Mouse (Mus musculus) forebrain, embryonic 10.5 days (tissue): ENCODE measurements around the gene Gm49387. TPM values are rescaled to one million over a fixed set of nuclear protein-coding genes. Genes with fewer than 3 reads are reported as not detected.

Experiments used
- DNase-seq: peaks from one replicate; pipeline ENCODE4 v3.0.0-alpha.2; 2017; ENCODE audit warnings: low spot score; ENCODE audit errors: extremely low spot score
- H3K27ac ChIP-seq: fragments of 300-500 bp; sonication (generic); 2 replicates; pipeline ENCODE4 v1.5.1; 2016; ENCODE audit warnings: mild to moderate bottlenecking
- H3K27me3 ChIP-seq: fragments of 300-500 bp; sonication (generic); 2 replicates; pipeline ENCODE4 v1.6.1; 2016; ENCODE audit warnings: mild to moderate bottlenecking; ENCODE audit not compliant: poor library complexity, severe bottlenecking
- H3K36me3 ChIP-seq: fragments of 300-500 bp; sonication (generic); replicated peaks from 2 replicates; pipeline ENCODE4 v1.6.1; 2016; ENCODE audit warnings: mild to moderate bottlenecking, moderate library complexity
- H3K4me1 ChIP-seq: fragments of 300-500 bp; sonication (generic); 2 replicates; pipeline ENCODE4 v1.6.1; 2016
- H3K4me3 ChIP-seq: fragments of 300-500 bp; sonication (generic); 2 replicates; pipeline ENCODE4 v1.5.1; 2016; ENCODE audit warnings: mild to moderate bottlenecking, moderate library complexity
- H3K9me3 ChIP-seq: fragments of 300-500 bp; sonication (generic); 2 replicates; pipeline ENCODE4 v1.6.1; 2016; ENCODE audit warnings: mild to moderate bottlenecking, moderate library complexity
- WGBS: fragments of 180-500 bp; shearing (Covaris S2); methylation state at CpG from one replicate; pipeline ENCODE4 v1.1.7; 2016; 5-methylcytosine and 5-hydroxymethylcytosine counted together
- polyA plus RNA-seq: library from polyadenylated mRNA; unstranded; fragments of >200 nt; fragmentation: Nextera tagmentation; extraction: Ambion mirVana; gene quantifications from 2 replicates; pipeline ENCODE4 v1.2.1, GENCODE M21; 2016

Gene Gm49387
- polyA plus RNA-seq, 1 experiment from 2014 or later = 0.10 TPM

- Histone ChIP-seq H3K27me3 (no peaks in the 10 kb centered on the region), H3K36me3 (peaks cover 67% of the 10 kb centered on the region), H3K4me1 (no peaks in the 10 kb centered on the region), H3K4me3 (no peak overlapping the region), H3K9me3 (peaks cover 7% of the 10 kb centered on the region; the same call in 1 of the 2 replicates), H3K27ac (no peak overlapping the region)
- DNase-seq = no peak
- 93% methylated on average over 3 of the region's 3 CpGs for WGBS
Observed at GRCm38 (mm10) chr14:31510322-31510721, 130.4 kb downstream of the Gm49387 start.

- H3K4me1 ChIP-seq = no peaks in the 10 kb centered on the region
- no peaks in the 10 kb centered on the region for H3K27me3 ChIP-seq
- peaks cover 71% of the 10 kb centered on the region for H3K36me3 ChIP-seq
- DNase-seq = no peak
- H3K9me3 ChIP-seq = peaks cover 7% of the 10 kb centered on the region; the same call in 1 of the 2 replicates
- H3K4me3 ChIP-seq = no peak overlapping the region
- WGBS = 95% methylated on average over 2 of the region's 2 CpGs
- H3K27ac ChIP-seq = no peak overlapping the region
Observed at GRCm38 (mm10) chr14:31509911-31510310, 130.8 kb downstream of the Gm49387 start.

- H3K27me3 ChIP-seq = no peaks in the 10 kb centered on the region
- 97% methylated on average over 6 of the region's 6 CpGs for WGBS
- H3K9me3 ChIP-seq = no peaks in the 10 kb centered on the region
- no peak for DNase-seq
- peaks cover 96% of the 10 kb centered on the region for H3K36me3 ChIP-seq
- no peak overlapping the region for H3K4me3 ChIP-seq
- no peaks in the 10 kb centered on the region for H3K4me1 ChIP-seq
- H3K27ac ChIP-seq = no peak overlapping the region
Observed at GRCm38 (mm10) chr14:31506456-31506855, 134.2 kb downstream of the Gm49387 start.

- no peaks in the 10 kb centered on the region for H3K27me3 ChIP-seq
- no peak overlapping the region for H3K27ac ChIP-seq
- no peak for DNase-seq
- 96% methylated on average over 13 of the region's 13 CpGs for WGBS
- H3K4me3 ChIP-seq = no peak overlapping the region
- no peaks in the 10 kb centered on the region for H3K9me3 ChIP-seq
- H3K4me1 ChIP-seq = no peaks in the 10 kb centered on the region
- peaks cover 100% of the 10 kb centered on the region for H3K36me3 ChIP-seq
Observed at GRCm38 (mm10) chr14:31503406-31503805, 137.3 kb downstream of the Gm49387 start.

Other genes starting within 250 kb of the Gm49387 start
- gene Sh3bp5, start 204.8 kb downstream of the Gm49387 start, polyA plus RNA-seq = 17.6 and 18.3 TPM in 2 replicates
- gene Eaf1, start 146.5 kb downstream of the Gm49387 start, polyA plus RNA-seq = 28.4 and 29.1 TPM in 2 replicates
- gene Mettl6, start 145.8 kb downstream of the Gm49387 start, polyA plus RNA-seq = 79.1 and 79.9 TPM in 2 replicates
- 0.16 and 0.22 TPM in 2 replicates for gene Colq, start 49.5 kb downstream of the Gm49387 start, polyA plus RNA-seq
- 11.8 and 13.0 TPM in 2 replicates for gene Btd, start 150 bp upstream of the Gm49387 start, polyA plus RNA-seq
- gene Hacl1, start 408 bp upstream of the Gm49387 start, polyA plus RNA-seq = 6.0 and 7.1 TPM in 2 replicates
- 13.3 and 14.1 TPM in 2 replicates for gene Ankrd28, start 189.8 kb upstream of the Gm49387 start, polyA plus RNA-seq